Mouse (Mus musculus) brain, embryonic 14.5 days (tissue): ENCODE results near the gene Dppa2.

ENCODE experiments used
- CTCF ChIP-seq: fragments of 200-500 bp; IDR thresholded peaks from 2 replicates; pipeline ENCODE4 v1.5.1; 2012; ENCODE audit warnings: inconsistent platforms, mild to moderate bottlenecking, moderate library complexity, borderline replicate concordance; ENCODE audit not compliant: insufficient read depth, insufficient read length; ENCODE audit errors: extremely low read depth
- POLR2A ChIP-seq: fragments of 200-500 bp; IDR thresholded peaks from 2 replicates; pipeline ENCODE4 v1.6.1; 2012; ENCODE audit warnings: mild to moderate bottlenecking, inconsistent platforms, borderline replicate concordance; ENCODE audit not compliant: poor library complexity, insufficient read depth, insufficient read length, severe bottlenecking; ENCODE audit errors: extremely low read depth

DNA sequence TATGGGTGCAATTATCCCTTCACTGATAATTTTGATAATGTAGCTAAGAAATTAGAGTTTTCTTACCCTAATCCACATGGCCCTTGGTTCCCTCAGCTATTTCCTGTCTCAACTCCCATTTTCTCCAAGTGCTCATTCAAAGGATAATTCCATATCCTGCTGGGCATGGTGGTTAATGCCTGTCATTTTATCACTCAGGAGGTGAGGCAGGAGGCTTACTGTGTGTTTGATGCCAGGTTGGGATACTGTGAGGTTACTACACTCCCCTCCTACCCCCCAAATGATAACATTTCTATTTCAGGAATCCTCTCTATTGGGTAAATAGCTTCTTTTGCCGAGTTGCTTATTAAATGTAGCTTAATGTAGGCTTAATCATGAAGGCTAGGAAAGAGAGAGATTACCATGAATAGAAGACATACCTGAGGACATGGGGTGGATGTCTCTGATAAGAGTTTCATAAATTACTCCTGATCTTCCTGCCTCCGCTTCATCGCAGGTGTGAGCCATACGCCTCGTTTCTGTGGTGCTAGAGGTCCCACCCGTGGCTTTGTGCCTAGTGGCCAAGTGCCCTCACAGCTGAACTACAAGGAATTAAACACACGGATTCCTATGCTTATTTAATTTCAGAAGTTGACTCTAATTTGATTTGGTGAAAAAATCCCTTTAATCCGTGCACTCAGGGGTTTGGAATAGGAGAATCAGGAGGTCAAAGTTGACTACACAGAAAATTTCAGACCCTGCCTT, 20.1 kb downstream of the Dppa2 start:
- TF ChIP-seq POLR2A (no peak), CTCF (no peak)
